ENCODE assay signal across 8 mouse cellular contexts in the genomic region with DNA sequence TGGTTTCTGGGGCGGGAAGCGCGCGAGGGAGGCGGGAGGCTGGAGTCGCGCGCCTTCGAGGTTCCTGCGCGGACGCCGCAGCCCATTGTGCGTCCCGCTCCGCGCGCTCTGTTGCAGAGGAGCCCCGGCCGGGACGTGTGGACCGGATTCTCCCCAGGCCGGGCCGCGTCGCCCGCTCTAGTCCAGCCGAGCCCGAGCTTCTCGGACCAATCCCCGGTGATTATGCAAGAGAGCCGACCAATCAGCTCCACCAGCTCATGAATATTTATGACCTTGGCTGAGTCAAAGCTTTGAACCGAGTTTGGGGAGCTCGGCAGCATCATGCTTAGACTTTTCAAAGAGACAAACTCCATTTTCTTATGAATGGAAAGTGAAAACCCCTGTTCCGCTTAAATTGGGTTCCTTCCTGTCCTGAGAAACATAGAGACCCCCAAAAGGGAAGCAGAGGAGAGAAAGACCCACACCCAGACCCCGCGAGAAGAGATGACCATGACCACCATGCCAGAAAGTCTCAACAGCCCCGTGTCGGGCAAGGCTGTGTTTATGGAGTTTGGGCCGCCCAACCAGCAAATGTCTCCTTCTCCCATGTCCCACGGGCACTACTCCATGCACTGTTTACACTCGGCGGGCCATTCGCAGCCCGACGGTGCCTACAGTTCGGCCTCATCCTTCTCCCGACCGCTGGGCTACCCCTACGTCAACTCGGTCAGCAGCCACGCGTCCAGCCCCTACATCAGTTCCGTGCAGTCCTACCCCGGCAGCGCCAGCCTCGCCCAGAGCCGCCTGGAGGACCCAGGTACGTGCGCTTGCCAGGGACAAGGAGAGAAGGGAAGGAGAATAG. TPM values are rescaled to one million over a fixed set of nuclear protein-coding genes. Genes with fewer than 3 reads are reported as not detected.
DNase-seq lines count a peak whose midpoint lies in the region; ATAC-seq and TF ChIP-seq lines count a peak whose summit lies in the region.

No protein-coding gene starts in this region.

- H3K4me2 ChIP-seq in forebrain, postnatal 0 days (ENCODE audit: low read depth), result peak overlapping the region; percentile 63
- H3K4me2 ChIP-seq in stomach, embryonic 15.5 days, result peak overlapping the region; percentile 91

- WGBS in bone marrow, adult 2 months, result 1% methylated on average over 60 of the region's 60 CpGs
- under 1% methylated on average over 55 of the region's 60 CpGs for WGBS in forebrain, postnatal 0 days
- whole genome bisulfite sequencing in hindbrain, embryonic 10.5 days, result under 1% methylated on average over 60 of the region's 60 CpGs
- under 1% methylated on average over 60 of the region's 60 CpGs for WGBS in stomach, embryonic 15.5 days

- H3K4me1 ChIP-seq in bone marrow, adult 2 months (ENCODE audit: control insufficient read depth, insufficient read depth, low read length), result no peaks in the 10 kb centered on the region
- H3K4me1 ChIP-seq in forebrain, postnatal 0 days (ENCODE audit: insufficient read depth), result peaks cover 3% of the 10 kb centered on the region; the same call in 1 of the 2 replicates
- peaks cover 48% of the 10 kb centered on the region for H3K4me1 ChIP-seq in hindbrain, embryonic 10.5 days (replicated peaks)
- H3K4me1 ChIP-seq in stomach, embryonic 15.5 days, result peaks cover 16% of the 10 kb centered on the region

- peak; percentile 10; the same call in 1 of the 2 replicates for TF ChIP-seq POLR2A in bone marrow, adult 2 months (IDR thresholded peaks at IDR 0.05; ENCODE audit: borderline replicate concordance, control insufficient read depth, low read depth, low read length)

- no peak for TF ChIP-seq CTCF in bone marrow, adult 2 months (IDR thresholded peaks at IDR 0.05; ENCODE audit: control insufficient read depth, insufficient read depth, low read length)
- no peak for TF ChIP-seq CTCF in forebrain, postnatal 0 days (IDR thresholded peaks at IDR 0.05; ENCODE audit: low read depth)

- ATAC-seq in forebrain, postnatal 0 days, result peak; percentile 75
- peak; percentile 89 for ATAC-seq in stomach, embryonic 15.5 days (ENCODE audit: insufficient read depth, low FRiP score, low read depth)

- H3K27me3 ChIP-seq in forebrain, postnatal 0 days (ENCODE audit: insufficient read depth, low read length), result peaks cover 39% of the 10 kb centered on the region
- peaks cover 100% of the 10 kb centered on the region for H3K27me3 ChIP-seq in hindbrain, embryonic 10.5 days (ENCODE audit: insufficient read depth, poor library complexity, severe bottlenecking)
- H3K27me3 ChIP-seq in stomach, embryonic 15.5 days (replicated peaks), result peaks cover 97% of the 10 kb centered on the region

- intact Hi-C loops in left cerebral cortex, postnatal 4 days (cut with DNase I), result loop anchor here (10.0 kb wide), 2 partner anchors 275 to 965 kb away; no protein-coding TSS in a partner anchor

- no peaks in the 10 kb centered on the region for H3K36me3 ChIP-seq in forebrain, postnatal 0 days (ENCODE audit: insufficient read depth)
- H3K36me3 ChIP-seq in hindbrain, embryonic 10.5 days, result no peaks in the 10 kb centered on the region
- H3K36me3 ChIP-seq in stomach, embryonic 15.5 days, result no peaks in the 10 kb centered on the region

- DNase-seq in cerebellum, postnatal 10 days, result peak; percentile 65 to 71
- no peak for DNase-seq in cerebellum, adult 9-11 months
- peak; percentile 87 for DNase-seq in forebrain, postnatal 0 days
- DNase-seq in hindbrain, embryonic 10.5 days (ENCODE audit: low spot score), result peak; percentile 89
- peak; percentile 61 for DNase-seq in left cerebral cortex, postnatal 4 days
- peak; percentile 91 for DNase-seq in mesoderm, embryonic 11.5 days (ENCODE audit: low read depth, low spot score)

- H3K4me3 ChIP-seq in bone marrow, adult 2 months (replicated peaks; ENCODE audit: control insufficient read depth, low read depth, low read length), result peak overlapping the region; percentile 16
- H3K4me3 ChIP-seq in forebrain, postnatal 0 days (ENCODE audit: low read depth, low read length), result peak overlapping the region; percentile 47
- H3K4me3 ChIP-seq in hindbrain, embryonic 10.5 days, result peak overlapping the region; percentile 61
- peak overlapping the region; percentile 48 for H3K4me3 ChIP-seq in stomach, embryonic 15.5 days (replicated peaks)

- H3K27ac ChIP-seq in bone marrow, adult 2 months (ENCODE audit: control insufficient read depth, insufficient read depth, low read depth, low read length, poor library complexity), result no peak overlapping the region
- peak overlapping the region; percentile 92 for H3K27ac ChIP-seq in forebrain, postnatal 0 days (ENCODE audit: low read depth, low read length)
- H3K27ac ChIP-seq in hindbrain, embryonic 10.5 days, result peak overlapping the region; percentile 79
- H3K27ac ChIP-seq in stomach, embryonic 15.5 days, result peak overlapping the region; percentile 19; the same call in 1 of the 2 replicates

- H3K9ac ChIP-seq in forebrain, postnatal 0 days, result peak overlapping the region; percentile 71
- 0 out of 2 replicates have a peak overlapping the region, but pooled peaks have one; percentile 14 for H3K9ac ChIP-seq in stomach, embryonic 15.5 days

- no peaks in the 10 kb centered on the region for H3K9me3 ChIP-seq in forebrain, postnatal 0 days (ENCODE audit: low read length)
- H3K9me3 ChIP-seq in hindbrain, embryonic 10.5 days, result no peaks in the 10 kb centered on the region
- no peaks in the 10 kb centered on the region for H3K9me3 ChIP-seq in stomach, embryonic 15.5 days

RNA-seq across cellular contexts. Expression of a gene that starts 1.8 kb away (rescaled TPM):
- 0.75 TPM in 1 of 2 replicates, not detected in the other for polyA plus RNA-seq in bone marrow, adult 2 months (2011; ENCODE audit: insufficient read depth, insufficient read length, low replicate concordance, missing spikeins)
- total RNA-seq in forebrain, postnatal 0 days (2014; rRNA removed), result 73.5 and 80.2 TPM in 2 replicates
- 105 and 139 TPM in 2 replicates for polyA plus RNA-seq in forebrain, postnatal 0 days (2015; fragmentation: Nextera tagmentation; extraction: Ambion mirVana)
- polyA plus RNA-seq in hindbrain, embryonic 10.5 days (2016; fragmentation: Nextera tagmentation; extraction: Ambion mirVana), result 6.4 and 9.9 TPM in 2 replicates
- 10 to 100 TPM; 52.3 to 63.1 TPM for total RNA-seq in left cerebral cortex, postnatal 4 days (2021)
- 10.3 and 11.3 TPM in 2 replicates for polyA plus RNA-seq in stomach, embryonic 15.5 days (2015; fragmentation: Nextera tagmentation; extraction: Ambion mirVana)

RNA-seq across cellular contexts. Expression of a gene that starts 16.8 kb away (rescaled TPM):
- polyA plus RNA-seq in bone marrow, adult 2 months (2011; ENCODE audit: insufficient read depth, insufficient read length, low replicate concordance, missing spikeins), result not detected in 2 replicates
- 19.3 and 28.1 TPM in 2 replicates for total RNA-seq in forebrain, postnatal 0 days (2014; rRNA removed)
- polyA plus RNA-seq in forebrain, postnatal 0 days (2015; fragmentation: Nextera tagmentation; extraction: Ambion mirVana), result 40.0 and 43.1 TPM in 2 replicates
- polyA plus RNA-seq in hindbrain, embryonic 10.5 days (2016; fragmentation: Nextera tagmentation; extraction: Ambion mirVana), result 7.6 and 7.8 TPM in 2 replicates
- 10 to 100 TPM; 20.6 to 22.4 TPM for total RNA-seq in left cerebral cortex, postnatal 4 days (2021)
- polyA plus RNA-seq in stomach, embryonic 15.5 days (2015; fragmentation: Nextera tagmentation; extraction: Ambion mirVana), result 3.9 and 4.2 TPM in 2 replicates
